Mouse (Mus musculus) kidney, embryonic 16.5 days (tissue): Measurements from ENCODE around the gene Asb17. TPM values are rescaled to one million over a fixed set of nuclear protein-coding genes. Genes with fewer than 3 reads are reported as not detected.
"Not testable (repeated sequence)": the region's sequence is repeated elsewhere in the genome, so short reads cannot be mapped to it uniquely, and the experiment has no call there.

ENCODE experiments used
- ATAC-seq: fragments of 200-750 bp; cut with Nextera tagmentation; 2 replicates; pipeline ENCODE4 v1.8.0; 2017; ENCODE audit warnings: moderate TSS enrichment; ENCODE audit not compliant: low FRiP score, low TSS enrichment
- H3K27ac ChIP-seq: fragments of 300-500 bp; sonication (generic); 2 replicates; pipeline ENCODE4 v1.5.1; 2014; ENCODE audit warnings: low read length
- H3K27me3 ChIP-seq: fragments of 300-500 bp; sonication (generic); 2 replicates; pipeline ENCODE4 v1.6.1; 2014; ENCODE audit warnings: low read length, control low read depth, mixed read lengths; ENCODE audit not compliant: insufficient read depth
- H3K36me3 ChIP-seq: fragments of 300-500 bp; sonication (generic); 2 replicates; pipeline ENCODE4 v1.6.1; 2014; ENCODE audit warnings: low read length, control low read depth, mixed read lengths; ENCODE audit not compliant: insufficient read depth
- H3K4me1 ChIP-seq: fragments of 300-500 bp; sonication (generic); 2 replicates; pipeline ENCODE4 v1.6.1; 2014; ENCODE audit warnings: low read length, control low read depth, mixed read lengths; ENCODE audit not compliant: insufficient read depth
- H3K4me2 ChIP-seq: fragments of 300-500 bp; sonication (generic); replicated peaks from 2 replicates; pipeline ENCODE4 v1.6.1; 2014; ENCODE audit warnings: low read depth, low read length
- H3K4me3 ChIP-seq: fragments of 300-500 bp; sonication (generic); 2 replicates; pipeline ENCODE4 v1.5.1; 2014; ENCODE audit warnings: mild to moderate bottlenecking, low read length
- H3K9ac ChIP-seq: fragments of 300-500 bp; sonication (generic); replicated peaks from 2 replicates; pipeline ENCODE4 v1.6.1; 2014; ENCODE audit warnings: low read length
- H3K9me3 ChIP-seq: fragments of 300-500 bp; sonication (generic); 2 replicates; pipeline ENCODE4 v1.6.1; 2016; ENCODE audit warnings: low read length, control low read depth
- WGBS: fragments of 180-500 bp; shearing (Covaris S2); extraction: QIAGEN DNeasy Blood & Tissue Kit; methylation state at CpG from one replicate; pipeline ENCODE4 v1.1.7; 2014; 5-methylcytosine and 5-hydroxymethylcytosine counted together
- polyA plus RNA-seq: library from polyadenylated mRNA; unstranded; fragments of >200 nt; fragmentation: Nextera tagmentation; extraction: Ambion mirVana; gene quantifications from 2 replicates; pipeline ENCODE4 v1.2.1, GENCODE M21; 2015

Gene Asb17
- polyA plus RNA-seq, 1 experiment from 2014 or later = 0.06 TPM

- not testable (repeated sequence) for H3K4me2 ChIP-seq, H3K4me3 ChIP-seq, H3K36me3 ChIP-seq, H3K27ac ChIP-seq, H3K9ac ChIP-seq, ATAC-seq, H3K9me3 ChIP-seq, H3K27me3 ChIP-seq, H3K4me1 ChIP-seq
- WGBS = 98% methylated on average over 3 of the region's 3 CpGs
Observed at GRCm38 (mm10) chr3:153829788-153830187, 14.2 kb upstream of the Asb17 start.

- Histone ChIP-seq H3K36me3 (no peaks in the 10 kb centered on the region), H3K4me1 (no peaks in the 10 kb centered on the region), H3K27me3 (no peaks in the 10 kb centered on the region), H3K9ac (no peak overlapping the region), H3K4me2 (no peak overlapping the region), H3K4me3 (no peak overlapping the region), H3K9me3 (no peaks in the 10 kb centered on the region), H3K27ac (no peak overlapping the region)
- WGBS = 71% methylated on average over 11 of the region's 11 CpGs
- ATAC-seq = peak; percentile 86
Observed at GRCm38 (mm10) chr3:153831014-153831872, 12.8 kb upstream of the Asb17 start.

- no peaks in the 10 kb centered on the region for H3K36me3 ChIP-seq
- ATAC-seq = 0 out of 2 replicates have a peak, but pooled peaks have one; percentile 8
- H3K9ac ChIP-seq = no peak overlapping the region
Observed at GRCm38 (mm10) chr3:153831873-153832653, 11.9 kb upstream of the Asb17 start.

GRCm38 (mm10) chr3:153832654-153832945 lies 11.4 kb upstream of the Asb17 start:
- WGBS = 68% methylated on average over 6 of the region's 6 CpGs
- no peak for ATAC-seq
- no peak overlapping the region for H3K4me3 ChIP-seq
- H3K9ac ChIP-seq = no peak overlapping the region
- H3K4me2 ChIP-seq = no peak overlapping the region
- no peaks in the 10 kb centered on the region for H3K4me1 ChIP-seq
- H3K36me3 ChIP-seq = no peaks in the 10 kb centered on the region
- H3K9me3 ChIP-seq = no peaks in the 10 kb centered on the region
- H3K27ac ChIP-seq = no peak overlapping the region
- H3K27me3 ChIP-seq = no peaks in the 10 kb centered on the region

More at GRCm38 (mm10) chr3:153831873-153832653, 11.9 kb upstream of the Asb17 start:
- Histone ChIP-seq H3K27ac (no peak overlapping the region), H3K9me3 (no peaks in the 10 kb centered on the region), H3K4me2 (no peak overlapping the region), H3K27me3 (no peaks in the 10 kb centered on the region), H3K4me1 (no peaks in the 10 kb centered on the region), H3K4me3 (no peak overlapping the region)
- WGBS = 71% methylated on average over 4 of the region's 4 CpGs

GRCm38 (mm10) chr3:153834071-153834470 lies 9.9 kb upstream of the Asb17 start:
- Histone ChIP-seq H3K4me2 (no peak overlapping the region), H3K9me3 (no peaks in the 10 kb centered on the region), H3K9ac (no peak overlapping the region), H3K4me1 (no peaks in the 10 kb centered on the region), H3K27me3 (no peaks in the 10 kb centered on the region), H3K36me3 (no peaks in the 10 kb centered on the region), H3K4me3 (no peak overlapping the region), H3K27ac (no peak overlapping the region)
- WGBS = 89% methylated on average over 4 of the region's 4 CpGs
- no peak for ATAC-seq

- no peak overlapping the region for H3K9ac ChIP-seq
- 58% methylated on average over 7 of the region's 7 CpGs for WGBS
- ATAC-seq = peak; percentile 65
Observed at GRCm38 (mm10) chr3:153835455-153836086, 8.4 kb upstream of the Asb17 start.

GRCm38 (mm10) chr3:153836316-153836715 lies 7.7 kb upstream of the Asb17 start:
- no peak for ATAC-seq
- 82% methylated on average over 3 of the region's 3 CpGs for WGBS

More at GRCm38 (mm10) chr3:153835455-153836086, 8.4 kb upstream of the Asb17 start:
- no peaks in the 10 kb centered on the region for H3K36me3 ChIP-seq
- H3K4me1 ChIP-seq = no peaks in the 10 kb centered on the region
- H3K4me2 ChIP-seq = no peak overlapping the region
- no peak overlapping the region for H3K4me3 ChIP-seq
- no peak overlapping the region for H3K27ac ChIP-seq
- no peaks in the 10 kb centered on the region for H3K27me3 ChIP-seq
- H3K9me3 ChIP-seq = no peaks in the 10 kb centered on the region

GRCm38 (mm10) chr3:153837593-153837992 lies 6.4 kb upstream of the Asb17 start:
- Histone ChIP-seq H3K9me3 (no peaks in the 10 kb centered on the region), H3K9ac (no peak overlapping the region), H3K36me3 (no peaks in the 10 kb centered on the region), H3K4me1 (no peaks in the 10 kb centered on the region), H3K4me2 (no peak overlapping the region), H3K27me3 (no peaks in the 10 kb centered on the region), H3K4me3 (no peak overlapping the region), H3K27ac (no peak overlapping the region)
- ATAC-seq = no peak
- WGBS = 22% methylated on average over 4 of the region's 4 CpGs

More at GRCm38 (mm10) chr3:153836316-153836715, 7.7 kb upstream of the Asb17 start:
- H3K36me3 ChIP-seq = no peaks in the 10 kb centered on the region
- no peak overlapping the region for H3K4me3 ChIP-seq
- H3K4me1 ChIP-seq = no peaks in the 10 kb centered on the region
- no peaks in the 10 kb centered on the region for H3K27me3 ChIP-seq
- H3K9me3 ChIP-seq = no peaks in the 10 kb centered on the region
- no peak overlapping the region for H3K4me2 ChIP-seq
- no peak overlapping the region for H3K27ac ChIP-seq
- no peak overlapping the region for H3K9ac ChIP-seq

- Histone ChIP-seq H3K27ac (no peak overlapping the region), H3K4me3 (no peak overlapping the region), H3K9ac (no peak overlapping the region), H3K36me3 (no peaks in the 10 kb centered on the region), H3K4me2 (no peak overlapping the region), H3K9me3 (no peaks in the 10 kb centered on the region), H3K4me1 (0 out of 2 replicates have a peak, but pooled peaks cover 4% of the 10 kb centered on the region), H3K27me3 (no peaks in the 10 kb centered on the region)
- ATAC-seq = no peak
- 92% methylated on average over 9 of the region's 9 CpGs for WGBS
Observed at GRCm38 (mm10) chr3:153844757-153845156, 748 bp downstream of the Asb17 start.
